8 mouse cellular contexts compared by ENCODE assay signal in genomic region chr3:18623831-18624304, GRCm38 (mm10).
DNase-seq lines count a peak whose midpoint lies in the region; ATAC-seq lines count a peak whose summit lies in the region.

No protein-coding gene starts in this region.

- DNase-seq in cerebellum, adult 18-20 months, result peak; percentile 28 to 39
- DNase-seq in cerebellum, adult 11 months, result no peak
- DNase-seq in heart, adult 11 months, result peak; percentile 95
- DNase-seq in kidney, adult 11 months, result peak; percentile 70
- DNase-seq in left cerebral cortex, postnatal 4 days, result peak; percentile 77
- peak; percentile 79 for DNase-seq in mesoderm, embryonic 11.5 days (ENCODE audit: low read depth, low spot score)
- DNase-seq in right cerebral cortex, postnatal 4 days, result peak; percentile 39

- peak; percentile 97 for ATAC-seq in common myeloid progenitor, adult 5-6 weeks (replicated peaks; ENCODE audit: low read depth, poor library complexity, severe bottlenecking)

- intact Hi-C loops in left cerebral cortex, postnatal 4 days (cut with DNase I), result loop anchor here (5.0 kb wide), 1 partner anchor 567 kb away; no protein-coding TSS in a partner anchor
